Mouse (Mus musculus) gastrocnemius, adult 2 months (tissue): ENCODE results near the gene Pdzk1. TPM values are rescaled to one million over a fixed set of nuclear protein-coding genes. Genes with fewer than 3 reads are reported as not detected.

ENCODE experiments used
- DNase-seq: peaks from one replicate; pipeline ENCODE4 v3.0.0; 2022
- H3K27ac ChIP-seq: fragments of 200-600 bp; 2 replicates; pipeline ENCODE4 v1.8.1; 2022; ENCODE audit warnings: mild to moderate bottlenecking
- H3K4me3 ChIP-seq: fragments of 200-600 bp; 2 replicates; pipeline ENCODE4 v1.8.1; 2022; ENCODE audit warnings: mild to moderate bottlenecking, moderate library complexity
- CTCF ChIP-seq: fragments of 200-600 bp; IDR thresholded peaks from 2 replicates; pipeline ENCODE4 v1.8.1; 2022; ENCODE audit warnings: antibody characterized with exemption, mild to moderate bottlenecking, moderate library complexity
- intact Hi-C: fragments of 180-260 bp; cut with DNase I; formaldehyde crosslinking; loops from one replicate; pipeline ENCODE4 v1.15.1; 2025
- total RNA-seq, 2 experiments: library from RNA; stranded (reverse); gene quantifications; 2 replicates each; pipeline ENCODE4 v1.2.3; 2021

The Pdzk1 gene
- total RNA-seq, 2 experiments from 2014 or later, result not detected

DNA sequence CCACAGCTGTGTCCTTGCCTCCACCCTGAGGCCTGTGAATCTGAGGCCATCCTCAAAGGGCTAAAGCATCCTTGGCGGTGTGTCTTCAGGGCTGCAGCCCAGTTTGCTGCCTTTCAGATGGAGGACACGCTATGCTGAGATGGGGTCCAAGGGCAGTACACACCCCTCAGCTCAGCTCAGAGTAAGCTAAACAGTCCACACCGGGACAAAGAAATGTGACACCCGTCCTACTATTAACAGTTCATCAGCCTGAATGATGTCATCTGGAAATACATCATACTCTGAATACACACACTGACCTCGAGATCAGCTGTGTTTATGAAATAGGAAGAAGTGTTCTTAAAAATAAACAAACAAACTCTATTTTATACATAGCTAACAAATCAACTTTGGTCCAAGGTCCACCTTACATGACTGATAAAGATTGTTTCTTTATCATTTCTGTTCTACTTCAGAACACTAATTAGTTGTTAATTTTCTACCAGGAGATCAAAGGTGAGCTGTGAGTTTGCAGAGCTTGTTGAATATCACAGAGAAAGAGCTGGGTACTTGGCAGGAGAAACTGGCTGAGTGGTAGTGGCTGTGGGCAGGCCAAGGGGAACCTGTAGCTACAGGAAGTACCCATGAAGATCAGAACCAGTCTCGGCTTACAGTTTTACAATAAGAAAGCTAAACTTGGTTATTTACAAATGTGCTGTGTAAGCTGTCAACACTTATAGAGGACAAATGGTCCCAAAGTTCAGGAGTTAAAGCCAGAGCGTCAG is 45.9 kb downstream of the Pdzk1 start:
- no peak overlapping the region for H3K27ac ChIP-seq
- intact Hi-C loops, result no loop called here
- DNase-seq, result no peak
- TF ChIP-seq CTCF, result no peak
- no peak overlapping the region for H3K4me3 ChIP-seq

DNA sequence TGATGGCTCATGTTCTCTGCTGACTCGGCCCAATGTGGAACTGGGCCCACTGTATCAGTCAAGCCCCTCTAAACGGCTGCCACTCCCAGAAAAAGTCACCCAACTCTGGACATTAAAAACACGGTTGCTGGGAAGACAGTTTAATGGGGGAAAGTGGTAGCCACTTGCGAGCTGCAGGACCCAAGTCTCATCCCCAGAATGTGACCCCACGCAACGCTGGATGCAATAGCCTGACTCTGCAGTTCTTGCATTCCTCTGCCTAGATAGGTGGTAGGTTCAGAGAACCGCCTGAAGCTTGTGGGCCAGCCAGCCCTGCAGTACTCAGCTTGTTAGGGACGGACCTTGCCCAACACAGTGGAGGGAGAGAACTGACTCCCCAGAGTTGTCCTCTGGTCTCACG is 50.5 kb downstream of the Pdzk1 start:
- no peak overlapping the region for H3K27ac ChIP-seq
- no peak for TF ChIP-seq CTCF
- intact Hi-C loops, result no loop called here
- no peak for DNase-seq
- no peak overlapping the region for H3K4me3 ChIP-seq

DNA sequence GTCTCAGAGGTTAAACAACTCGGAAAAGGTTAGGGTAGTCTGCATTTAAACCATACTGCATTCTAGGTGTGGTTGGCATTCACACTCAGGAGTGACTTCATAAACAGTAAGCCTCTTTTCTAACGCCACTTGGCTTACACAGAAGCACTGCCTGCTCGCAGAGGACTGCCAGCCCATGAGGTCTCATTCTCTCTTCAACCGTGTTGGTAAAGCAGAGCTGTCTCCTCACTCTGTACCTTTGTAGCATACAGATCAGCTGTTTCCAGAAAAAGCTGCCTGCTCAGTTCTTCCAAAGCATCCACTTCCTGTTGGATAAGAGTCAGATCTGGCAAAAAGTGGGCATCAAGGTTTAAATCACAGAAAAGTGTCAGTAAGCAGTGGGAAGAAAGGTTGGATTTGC is 51.3 kb downstream of the Pdzk1 start:
- intact Hi-C loops, result no loop called here
- Histone ChIP-seq H3K27ac (no peak overlapping the region), H3K4me3 (no peak overlapping the region)
- no peak for DNase-seq
- TF ChIP-seq CTCF, result no peak

DNA sequence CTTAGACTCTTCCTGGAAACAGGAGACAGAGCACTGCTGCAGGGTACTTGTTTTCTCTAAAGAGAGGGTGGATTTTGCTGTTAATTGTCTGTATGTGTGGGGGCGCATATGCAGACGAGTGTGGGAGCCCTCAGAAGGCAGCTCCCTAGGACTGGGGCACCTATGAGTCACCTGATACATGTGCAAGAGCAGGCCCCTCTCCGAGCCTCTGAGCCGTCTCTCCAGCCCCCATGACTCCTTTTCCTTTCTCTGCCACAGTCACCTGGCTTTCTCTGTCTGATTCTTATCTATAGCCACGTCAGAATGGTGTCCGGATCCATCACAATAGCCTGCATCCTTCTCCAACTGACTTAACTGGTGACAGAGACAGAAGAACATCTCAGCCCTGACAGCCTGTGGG is 52.5 kb downstream of the Pdzk1 start:
- intact Hi-C loops, result no loop called here
- no peak for TF ChIP-seq CTCF

DNA sequence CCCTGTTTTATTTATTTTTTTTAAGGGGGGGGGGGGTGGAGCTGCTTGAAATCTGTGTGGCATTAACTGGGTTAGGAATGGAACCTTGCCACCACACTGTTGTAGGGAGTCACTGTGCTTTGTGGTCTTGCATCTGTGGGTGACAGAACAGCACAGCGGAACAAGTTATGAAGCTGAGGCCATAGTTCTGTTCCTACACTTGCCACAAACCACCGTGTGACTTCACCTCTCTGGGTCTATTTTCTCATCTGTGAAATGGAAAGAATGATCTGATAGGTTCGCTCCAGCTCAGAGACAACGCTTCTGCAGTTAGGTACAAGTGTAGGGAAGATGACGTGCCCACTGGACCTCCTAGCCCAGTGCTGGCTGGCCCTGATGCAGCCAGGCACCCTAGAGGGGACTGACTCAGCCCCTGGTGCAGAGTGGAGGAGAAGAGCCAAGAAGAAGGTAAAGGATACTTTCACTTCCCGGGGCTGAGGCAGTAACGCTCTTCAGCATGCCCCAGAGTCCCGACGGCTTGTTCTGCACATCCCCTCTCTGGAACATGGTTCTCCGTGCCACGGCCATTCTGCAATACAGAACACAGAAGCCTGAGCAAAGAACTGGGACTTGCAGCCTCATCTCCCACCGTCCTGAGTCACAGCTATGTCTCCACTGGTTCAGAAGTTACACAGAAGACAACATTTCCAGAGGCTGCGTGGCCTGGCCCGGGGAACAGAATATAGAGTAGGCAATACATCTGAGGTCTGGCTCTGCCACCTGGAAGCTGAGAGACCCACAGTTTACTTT is 53.2 kb downstream of the Pdzk1 start:
- no peak overlapping the region for H3K27ac ChIP-seq
- intact Hi-C loops, result no loop called here

More for the DNA sequence above, 52.5 kb downstream of the Pdzk1 start:
- Histone ChIP-seq H3K4me3 (no peak overlapping the region), H3K27ac (no peak overlapping the region)
- DNase-seq, result no peak

DNA sequence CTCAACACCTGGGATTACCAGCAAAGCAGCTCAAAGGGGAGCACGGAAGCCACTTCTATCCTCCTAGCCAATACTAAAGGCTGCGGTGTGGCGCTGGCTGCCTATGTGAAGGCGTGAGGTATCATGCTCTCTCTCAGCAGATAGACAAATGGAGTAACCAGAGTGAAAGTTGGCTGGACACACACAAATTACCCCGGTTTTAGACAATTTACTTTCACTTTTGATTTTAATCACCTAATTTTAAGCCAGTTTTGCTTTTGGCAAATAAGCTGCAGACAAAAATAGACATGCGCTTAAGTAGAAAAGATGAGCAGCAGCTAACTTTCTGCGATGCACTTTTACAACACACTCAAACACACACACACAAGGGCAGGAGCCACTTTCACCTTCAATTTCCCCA is 54.6 kb downstream of the Pdzk1 start:
- no peak overlapping the region for H3K27ac ChIP-seq
- intact Hi-C loops, result no loop called here
- no peak for TF ChIP-seq CTCF
- H3K4me3 ChIP-seq, result no peak overlapping the region
- DNase-seq, result no peak

More for the DNA sequence above, 53.2 kb downstream of the Pdzk1 start:
- no peak overlapping the region for H3K4me3 ChIP-seq
- TF ChIP-seq CTCF, result no peak
- no peak for DNase-seq

DNA sequence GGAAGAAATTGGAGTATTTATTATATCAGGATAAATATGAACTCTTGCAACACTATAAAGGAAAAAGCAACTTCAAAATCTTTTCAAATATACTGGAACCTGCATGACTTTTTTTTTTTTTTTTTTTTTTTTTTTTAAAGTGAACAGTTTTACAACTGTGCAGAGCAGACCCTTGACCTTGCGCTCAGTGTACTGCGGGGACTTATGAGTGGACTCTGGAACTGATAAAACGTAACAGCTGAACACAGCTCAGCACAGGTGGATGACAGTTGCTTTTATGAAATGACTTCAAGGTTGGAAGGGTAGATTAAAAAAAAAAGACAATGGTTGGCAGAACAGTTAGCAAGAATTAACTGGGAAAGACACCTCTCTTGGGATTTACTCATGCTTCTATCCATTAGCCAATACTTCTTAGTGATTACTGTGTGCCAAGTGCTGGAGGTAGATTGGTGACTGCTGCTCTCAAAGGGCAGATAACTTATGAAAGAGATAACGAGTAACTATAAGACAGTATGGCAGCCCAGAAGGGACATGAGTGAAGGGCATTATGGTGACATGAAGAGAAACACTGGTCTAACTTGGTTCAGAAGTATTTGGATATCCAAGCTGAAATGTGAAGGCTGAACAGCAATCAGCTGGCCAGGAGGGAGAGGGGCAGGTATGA is 73.4 kb downstream of the Pdzk1 start:
- intact Hi-C loops, result loop anchor here (10.0 kb wide), 1 partner anchor 88 kb away; no protein-coding TSS in a partner anchor
- no peak for TF ChIP-seq CTCF
- no peak for DNase-seq
- no peak overlapping the region for H3K4me3 ChIP-seq
- H3K27ac ChIP-seq, result no peak overlapping the region

DNA sequence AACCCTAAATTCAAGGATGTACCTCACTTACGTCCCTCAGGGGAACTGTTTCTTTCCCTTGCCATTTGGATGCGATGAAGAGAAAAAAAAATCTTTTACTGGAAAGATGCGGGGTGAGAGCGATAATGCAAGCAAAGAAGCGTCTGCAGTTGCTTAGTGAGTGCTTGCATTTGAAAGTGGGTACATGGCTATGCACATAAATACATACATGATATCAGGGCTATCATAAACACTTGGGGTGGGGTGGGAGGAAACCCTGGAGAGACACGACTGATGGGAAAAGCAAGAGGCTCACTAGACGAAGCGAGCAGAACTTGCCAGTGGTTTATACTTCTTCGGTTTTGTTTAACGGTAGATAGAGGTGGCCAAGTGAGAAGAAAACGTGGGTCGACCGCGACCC is 75.3 kb downstream of the Pdzk1 start, which contains the start of gene Gja5:
Gene Gja5, plus strand, starts transcription at position 301 of the 400 bp plus-strand sequence.
- no peak for DNase-seq
- Histone ChIP-seq H3K4me3 (peak within 1 kb of the TSS; percentile 99), H3K27ac (peak within 1 kb of the TSS; percentile 87)
- TF ChIP-seq CTCF, result no peak
- intact Hi-C loops, result loop anchor here (10.0 kb wide), 1 partner anchor 90 kb away; no protein-coding TSS in a partner anchor

DNA sequence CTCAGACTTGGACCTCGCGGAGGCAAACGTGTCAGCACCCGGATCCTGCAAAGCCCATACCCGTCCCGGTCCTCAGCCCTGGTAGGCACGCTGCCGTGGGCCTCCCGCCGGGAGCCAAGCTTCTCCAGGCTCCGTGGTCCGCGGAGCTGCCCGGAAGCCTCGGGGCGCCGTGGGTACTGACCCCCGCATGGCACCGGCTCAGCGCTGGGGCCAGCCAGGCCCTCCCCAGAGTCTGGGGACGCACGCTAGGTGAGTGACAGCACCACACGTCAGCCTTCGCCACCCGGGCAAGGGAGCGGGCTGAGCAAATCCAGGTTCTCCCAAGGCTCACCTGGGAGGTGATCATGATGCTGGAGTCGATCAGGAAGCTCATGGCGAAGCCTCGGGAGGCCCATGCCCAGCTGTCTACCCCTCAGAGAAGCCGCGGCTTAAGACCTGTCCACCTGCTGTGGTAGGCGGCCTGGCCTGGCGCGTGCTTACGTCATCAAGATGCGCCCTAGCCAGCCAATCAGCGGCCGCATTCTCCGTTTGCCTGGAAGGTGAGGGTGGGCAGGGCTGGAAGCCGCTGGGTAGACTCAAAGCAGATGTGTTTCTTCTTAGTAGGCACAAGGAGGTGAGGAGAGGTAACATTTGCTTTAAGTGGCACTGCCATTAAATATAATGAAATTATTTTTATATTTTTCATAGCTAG is 75.9 kb downstream of the Pdzk1 start, which contains the start of gene Gpr89:
Gene Gpr89, minus strand, starts transcription at position 496 of the 691 bp plus-strand sequence.
- peak within 1 kb of the TSS; percentile 87 for H3K27ac ChIP-seq
- intact Hi-C loops, result loop anchor here (10.0 kb wide), 1 partner anchor 90 kb away; no protein-coding TSS in a partner anchor
- DNase-seq, result peak; percentile 95
- TF ChIP-seq CTCF, result no peak
- peak within 1 kb of the TSS; percentile 99 for H3K4me3 ChIP-seq

DNA sequence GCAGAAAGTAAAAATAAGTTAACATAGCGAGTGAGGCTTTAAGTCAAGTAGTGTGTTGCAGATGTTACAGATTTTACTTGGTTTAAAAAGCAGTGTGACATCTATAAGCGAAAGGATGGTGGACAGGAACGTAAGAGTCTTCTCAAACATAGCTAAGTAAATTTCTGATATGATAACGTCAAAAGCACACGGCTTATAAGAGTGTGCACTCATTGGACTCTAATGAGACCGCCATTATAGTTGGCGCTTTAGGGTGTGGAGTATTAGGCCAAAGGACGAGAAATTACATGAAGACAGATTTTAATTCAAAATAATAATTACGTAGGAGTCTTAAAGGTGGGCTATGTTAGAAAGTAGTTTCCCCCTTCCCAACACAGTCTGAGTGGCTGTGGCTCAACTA is 76.5 kb downstream of the Pdzk1 start:
- H3K27ac ChIP-seq, result peak overlapping the region; percentile 87
- peak overlapping the region; percentile 99 for H3K4me3 ChIP-seq
- DNase-seq, result no peak
- intact Hi-C loops, result loop anchor here (10.0 kb wide), 1 partner anchor 91 kb away; no protein-coding TSS in a partner anchor
- no peak for TF ChIP-seq CTCF

Other genes with a start within 250 kb of the Pdzk1 start
- gene Polr3gl, start 235.1 kb upstream of the Pdzk1 start, total RNA-seq, result 10 to 100 TPM; 44.5 to 48.3 TPM
- under 1 TPM; 0.41 to 0.92 TPM for gene Ankrd34a, start 232.6 kb upstream of the Pdzk1 start, total RNA-seq
- gene Lix1l, start 228.1 kb upstream of the Pdzk1 start, total RNA-seq, result 1 to 10 TPM; 4.9 to 8.4 TPM
- gene Rbm8a, start 199.4 kb upstream of the Pdzk1 start, total RNA-seq, result 10 to 100 TPM; 23.3 to 29.2 TPM
- gene Pex11b, start 193.9 kb upstream of the Pdzk1 start, total RNA-seq, result 10 to 100 TPM; 22.6 to 24.2 TPM
- gene Gm42957, start 193.8 kb upstream of the Pdzk1 start, total RNA-seq, result under 1 TPM; 0.14 to 0.15 TPM
- gene Itga10, start 183.7 kb upstream of the Pdzk1 start, total RNA-seq, result 1 to 10 TPM in 1 of 2 experiments, under 1 TPM in 1; 0.74 to 1.4 TPM
- under 1 TPM; 0.22 to 0.26 TPM for gene Ankrd35, start 159.2 kb upstream of the Pdzk1 start, total RNA-seq
- 1 to 10 TPM; 5.5 to 5.6 TPM for gene Pias3, start 132.9 kb upstream of the Pdzk1 start, total RNA-seq
- gene Nudt17, start 120.7 kb upstream of the Pdzk1 start, total RNA-seq, result under 1 TPM; 0.31 to 0.73 TPM
- 10 to 100 TPM; 23.2 to 24.3 TPM for gene Polr3c, start 101.7 kb upstream of the Pdzk1 start, total RNA-seq
- 10 to 100 TPM; 60.7 to 69.3 TPM for gene Rnf115, start 101.6 kb upstream of the Pdzk1 start, total RNA-seq
- not detected for gene Cd160, start 67 bp downstream of the Pdzk1 start, total RNA-seq
- 1 to 10 TPM; 1.9 to 2.7 TPM for gene Gja5, start 75.4 kb downstream of the Pdzk1 start, total RNA-seq
- 10 to 100 TPM; 17.3 to 17.8 TPM for gene Gpr89, start 76.1 kb downstream of the Pdzk1 start, total RNA-seq
- not detected for gene Gja8, start 96.7 kb downstream of the Pdzk1 start, total RNA-seq